Comparison of ENCODE assay signal across 8 mouse cellular contexts in genomic region chr14:55584702-55585565, GRCm38 (mm10). TPM values are rescaled to one million over a fixed set of nuclear protein-coding genes. Genes with fewer than 3 reads are reported as not detected.
DNase-seq lines count a peak whose midpoint lies in the region; ATAC-seq and TF ChIP-seq lines count a peak whose summit lies in the region.

Gene Emc9, minus strand, starts transcription at chr14:55585302.

- no peaks in the 10 kb centered on the region for H3K9me3 ChIP-seq in G1E (replicated peaks)
- no peaks in the 10 kb centered on the region for H3K9me3 ChIP-seq in forebrain, embryonic 14.5 days (replicated peaks; ENCODE audit: control insufficient read depth, low read length)
- no peaks in the 10 kb centered on the region for H3K9me3 ChIP-seq in neural tube, embryonic 15.5 days (replicated peaks)

- ATAC-seq in G1E (ENCODE audit: extremely low read depth, insufficient number of reproducible peaks, low FRiP score, poor library complexity, severe bottlenecking), result peak; percentile 76
- peak; percentile 56 for ATAC-seq in forebrain, embryonic 14.5 days
- peak; percentile 82 for ATAC-seq in neural tube, embryonic 15.5 days (ENCODE audit: low FRiP score)

- WGBS in forebrain, embryonic 14.5 days, result 2% methylated on average over 43 of the region's 43 CpGs
- WGBS in lung, adult 2 months, result 6% methylated on average over 43 of the region's 43 CpGs
- 3% methylated on average over 43 of the region's 43 CpGs for WGBS in neural tube, embryonic 15.5 days

- peak within 1 kb of the TSS; percentile 67 for H3K9ac ChIP-seq in forebrain, embryonic 14.5 days (ENCODE audit: low read length)
- peak within 1 kb of the TSS; percentile 68 for H3K9ac ChIP-seq in neural tube, embryonic 15.5 days (replicated peaks)

- peak within 1 kb of the TSS; percentile 90 for H3K4me3 ChIP-seq in G1E (ENCODE audit: low read depth, low read length)
- H3K4me3 ChIP-seq in forebrain, embryonic 14.5 days (ENCODE audit: low read depth, low read length), result peak within 1 kb of the TSS; percentile 39
- peak within 1 kb of the TSS; percentile 78 for H3K4me3 ChIP-seq in lung, adult 2 months (replicated peaks; ENCODE audit: extremely low read depth, low read depth, low read length)
- peak within 1 kb of the TSS; percentile 55 for H3K4me3 ChIP-seq in neural tube, embryonic 15.5 days (replicated peaks)

- intact Hi-C loops in heart, postnatal 25 days (cut with DNase I), result no loop called here

- no peaks in the 10 kb centered on the region for H3K27me3 ChIP-seq in G1E (ENCODE audit: insufficient read depth, low read length)
- H3K27me3 ChIP-seq in forebrain, embryonic 14.5 days (replicated peaks; ENCODE audit: control insufficient read depth, insufficient read depth, low read length), result no peaks in the 10 kb centered on the region
- H3K27me3 ChIP-seq in neural tube, embryonic 15.5 days (replicated peaks), result no peaks in the 10 kb centered on the region

- H3K27ac ChIP-seq in forebrain, embryonic 14.5 days (ENCODE audit: low read depth, low read length), result no peak within 1 kb of the TSS
- peak within 1 kb of the TSS; percentile 70 for H3K27ac ChIP-seq in neural tube, embryonic 15.5 days (replicated peaks)

- peak within 1 kb of the TSS; percentile 67 for H3K4me2 ChIP-seq in forebrain, embryonic 14.5 days (ENCODE audit: low read length)
- peak within 1 kb of the TSS; percentile 76 for H3K4me2 ChIP-seq in neural tube, embryonic 15.5 days

- peaks cover 61% of the 10 kb centered on the region for H3K36me3 ChIP-seq in G1E (replicated peaks)
- H3K36me3 ChIP-seq in forebrain, embryonic 14.5 days (ENCODE audit: control insufficient read depth, insufficient read depth, low read length), result peaks cover 15% of the 10 kb centered on the region
- H3K36me3 ChIP-seq in neural tube, embryonic 15.5 days, result peaks cover 33% of the 10 kb centered on the region

- DNase-seq in G1E (ENCODE audit: low spot score), result peak; percentile 90
- peak; percentile 77 for DNase-seq in cerebellum, adult 11 months
- DNase-seq in forebrain, embryonic 14.5 days (ENCODE audit: low spot score), result peak; percentile 25
- DNase-seq in heart, postnatal 25 days (ENCODE audit: low spot score), result peak; percentile 74
- DNase-seq in layer of hippocampus, adult 18-20 months (ENCODE audit: low spot score in 2 of 2), result peak; percentile 49 to 67
- DNase-seq in lung, adult 2 months, result peak; percentile 80
- DNase-seq in testis, postnatal 14 days (ENCODE audit: low spot score), result peak; percentile 83

- peak; percentile 73; the same call in 1 of the 2 replicates for TF ChIP-seq POLR2A in lung, adult 2 months (IDR thresholded peaks at IDR 0.05; ENCODE audit: borderline replicate concordance, extremely low read depth, low read depth, low read length)

- peaks cover 80% of the 10 kb centered on the region for H3K4me1 ChIP-seq in G1E (ENCODE audit: insufficient read depth, low read depth, low read length)
- H3K4me1 ChIP-seq in forebrain, embryonic 14.5 days (ENCODE audit: control insufficient read depth, insufficient read depth, low read length), result peaks cover 2% of the 10 kb centered on the region; the same call in 1 of the 2 replicates
- H3K4me1 ChIP-seq in lung, adult 2 months (ENCODE audit: control insufficient read depth, insufficient read depth, low read length), result peaks cover 9% of the 10 kb centered on the region
- H3K4me1 ChIP-seq in neural tube, embryonic 15.5 days, result peaks cover 21% of the 10 kb centered on the region

- TF ChIP-seq CTCF in G1E (IDR thresholded peaks at IDR 0.05; ENCODE audit: low read depth, low read length), result no peak
- TF ChIP-seq CTCF in lung, adult 2 months (IDR thresholded peaks at IDR 0.05; ENCODE audit: insufficient read depth, low read length), result no peak

RNA-seq across cellular contexts. Expression of gene Emc9, which starts in this region (rescaled TPM):
- total RNA-seq in G1E (2014; fragmentation: Nextera tagmentation), result 16.7 and 20.0 TPM in 2 replicates
- 17.9 and 23.6 TPM in 2 replicates for total RNA-seq in G1E (2017)
- polyA plus RNA-seq in G1E (2012), result 19.5 and 20.2 TPM in 2 replicates
- 13.9 and 17.6 TPM in 2 replicates for polyA plus RNA-seq in forebrain, embryonic 14.5 days (2014; fragmentation: Nextera tagmentation; extraction: Ambion mirVana)
- 10 to 100 TPM; 56.0 to 58.1 TPM for total RNA-seq in heart, postnatal 25 days (2021)
- total RNA-seq in layer of hippocampus, adult 18-20 months (2021), result 10 to 100 TPM; 43.3 to 49.5 TPM
- polyA plus RNA-seq in lung, adult 2 months (2012; rRNA removed), result 20.7 and 20.8 TPM in 2 replicates
- 49.3 and 56.2 TPM in 2 replicates for polyA plus RNA-seq in neural tube, embryonic 15.5 days (2015; fragmentation: Nextera tagmentation; extraction: Ambion mirVana)

Comparison
In these comparisons a context has a peak if more than half of its experiments do, and no peak if none do; other contexts are left out.
1. DNase-seq: peak in every context shown above with its lines; median percentile 90 in G1E; 83 in testis, postnatal 14 days; 80 in lung, adult 2 months; 77 in cerebellum, adult 11 months; 74 in heart, postnatal 25 days; 58 in layer of hippocampus, adult 18-20 months; 25 in forebrain, embryonic 14.5 days.
2. H3K4me3 ChIP-seq: peak in every context shown above with its lines; median percentile 90 in G1E; 78 in lung, adult 2 months; 55 in neural tube, embryonic 15.5 days; 39 in forebrain, embryonic 14.5 days.